Mouse (Mus musculus) spleen, adult 2 months (tissue): ENCODE data around the gene Tmed6.

Experiments used
- CTCF ChIP-seq: fragments of 200-500 bp; IDR thresholded peaks from 2 replicates; pipeline ENCODE4 v1.5.1; 2011; ENCODE audit warnings: mild to moderate bottlenecking, inconsistent platforms; ENCODE audit not compliant: insufficient read depth, insufficient read length, insufficient replicate concordance; ENCODE audit errors: extremely low read depth
- POLR2A ChIP-seq: fragments of 200-500 bp; IDR thresholded peaks from 2 replicates; pipeline ENCODE4 v1.6.1; 2011; ENCODE audit warnings: low read depth, low read length, inconsistent platforms

DNA sequence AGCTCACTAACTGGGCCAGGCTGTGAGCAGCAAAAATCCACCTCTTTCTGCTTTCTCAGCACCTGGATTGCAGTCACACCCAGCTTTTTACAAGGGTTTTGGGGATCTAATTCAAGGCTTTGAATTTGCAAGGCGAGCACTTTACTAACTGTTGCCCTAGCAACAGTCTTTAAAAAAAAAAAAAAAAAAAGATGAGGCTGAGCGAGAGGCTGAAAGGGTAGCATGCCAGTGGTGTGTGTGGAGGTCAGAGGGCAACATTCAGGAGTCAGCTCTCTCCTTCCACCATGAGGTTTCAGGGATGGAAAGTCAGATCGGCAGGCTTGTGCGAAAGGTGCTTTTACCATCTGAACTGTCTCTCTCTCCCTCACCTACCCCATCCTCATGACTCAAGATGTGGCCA lies 47.8 kb upstream of the Tmed6 start:
- TF ChIP-seq POLR2A (no peak), CTCF (no peak)
